Mouse (Mus musculus): ENCODE data around the gene Clec4n. TPM values are rescaled to one million over a fixed set of nuclear protein-coding genes. Genes with fewer than 3 reads are reported as not detected.

The Clec4n gene
- polyA plus RNA-seq, 1 experiment from 2014 or later, result 0.48 TPM

Other genes with a start within 250 kb of the Clec4n start
- not detected in 2 replicates for gene Clec4a4, start 239.5 kb upstream of the Clec4n start, polyA plus RNA-seq (2016; fragmentation: Nextera tagmentation; extraction: Ambion mirVana)
- not detected in 2 replicates for gene Clec4b1, start 179.9 kb upstream of the Clec4n start, polyA plus RNA-seq (2016; fragmentation: Nextera tagmentation; extraction: Ambion mirVana)
- gene Clec4a2, start 123.4 kb upstream of the Clec4n start, polyA plus RNA-seq (2016; fragmentation: Nextera tagmentation; extraction: Ambion mirVana), result 0.31 and 0.64 TPM in 2 replicates
- not detected in 2 replicates for gene Clec4b2, start 57.0 kb upstream of the Clec4n start, polyA plus RNA-seq (2016; fragmentation: Nextera tagmentation; extraction: Ambion mirVana)
- not detected in 2 replicates for gene Clec4d, start 32.3 kb downstream of the Clec4n start, polyA plus RNA-seq (2016; fragmentation: Nextera tagmentation; extraction: Ambion mirVana)
- 0.06 TPM in 1 of 2 replicates, not detected in the other for gene Clec4e, start 60.0 kb downstream of the Clec4n start, polyA plus RNA-seq (2016; fragmentation: Nextera tagmentation; extraction: Ambion mirVana)
- not detected in 2 replicates for gene Vmn2r19, start 78.5 kb downstream of the Clec4n start, polyA plus RNA-seq (2016; fragmentation: Nextera tagmentation; extraction: Ambion mirVana)
- not detected in 2 replicates for gene Vmn2r20, start 188.3 kb downstream of the Clec4n start, polyA plus RNA-seq (2016; fragmentation: Nextera tagmentation; extraction: Ambion mirVana)